Mouse (Mus musculus): Measurements from ENCODE around the gene Nexn. TPM values are rescaled to one million over a fixed set of nuclear protein-coding genes. Genes with fewer than 3 reads are reported as not detected.
A peak's percentile ranks its signal among the peaks of the same experiment; 100 is the strongest.

Gene Nexn
- polyA plus RNA-seq, 1 experiment from 2014 or later = 5.1 TPM

DNA sequence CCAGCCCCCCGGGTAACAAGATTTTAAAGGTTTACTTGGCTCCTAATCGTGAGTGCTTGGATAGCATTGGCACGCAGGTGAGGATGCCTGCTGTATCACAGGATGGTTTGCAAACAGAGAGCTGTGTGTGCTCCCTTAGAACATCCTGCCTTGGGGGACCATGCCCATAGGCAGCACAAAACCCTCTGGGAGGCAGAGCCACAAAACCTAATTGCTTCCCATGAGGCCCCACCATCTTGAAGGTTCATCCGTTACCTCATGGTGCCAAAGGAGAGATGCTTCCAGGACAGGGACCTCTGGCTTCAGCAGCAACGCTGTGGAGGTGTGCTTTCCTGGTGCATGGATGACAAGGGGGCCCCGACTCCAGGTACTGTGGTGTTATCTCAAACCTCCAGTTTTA, 5.7 kb upstream of the Nexn start:
- peaks cover 6% of the 10 kb centered on the region; the same call in 1 of the 2 replicates for H3K36me3 ChIP-seq (ENCODE audit: control insufficient read depth, insufficient read depth, low read length)
- no peaks in the 10 kb centered on the region for H3K4me1 ChIP-seq (ENCODE audit: control insufficient read depth, insufficient read depth, low read length)
- ATAC-seq (ENCODE audit: low FRiP score, low TSS enrichment) = no peak
- H3K9me3 ChIP-seq (ENCODE audit: control insufficient read depth, low read length) = no peaks in the 10 kb centered on the region
- H3K4me3 ChIP-seq (ENCODE audit: low read length) = no peak overlapping the region
- no peak overlapping the region for H3K4me2 ChIP-seq (replicated peaks; ENCODE audit: low read depth, low read length)
- no peak overlapping the region for H3K27ac ChIP-seq (ENCODE audit: low read depth, low read length)
- H3K9ac ChIP-seq (ENCODE audit: low read depth, low read length) = no peak overlapping the region
- WGBS = 91% methylated on average over 6 of the region's 6 CpGs
- no peaks in the 10 kb centered on the region; the same call in 1 of the 2 replicates for H3K27me3 ChIP-seq (ENCODE audit: control insufficient read depth, insufficient read depth, low read length)

DNA sequence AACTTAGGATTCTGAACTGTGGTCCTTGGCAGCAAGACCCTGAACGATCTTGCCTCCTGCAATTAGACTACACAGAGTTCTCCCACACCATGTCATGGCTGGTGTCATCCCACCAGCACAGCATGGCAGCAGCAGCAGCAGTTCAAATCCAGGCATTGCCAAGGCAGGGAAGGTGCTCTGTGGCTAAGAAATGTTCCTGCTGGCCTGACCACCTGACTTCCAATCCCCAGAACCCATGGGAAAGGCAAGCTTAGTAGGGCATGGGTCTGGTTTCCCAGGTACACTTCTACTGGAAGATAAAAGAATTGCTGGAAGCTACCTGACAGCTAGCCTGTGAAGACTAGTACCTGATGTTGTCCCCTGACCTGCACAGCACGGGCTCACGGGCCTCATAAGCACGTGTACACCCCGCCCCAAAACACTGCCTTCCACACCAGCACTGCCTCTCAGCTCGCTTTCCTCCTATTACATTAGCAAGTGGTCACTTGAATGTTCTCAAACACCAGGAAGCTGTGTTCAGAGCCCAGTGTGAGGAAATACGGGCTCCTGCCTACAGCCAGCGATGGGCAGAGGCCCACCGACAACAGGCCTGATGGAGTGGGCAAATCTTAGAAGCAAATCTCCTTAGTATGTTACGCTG, 5.0 kb upstream of the Nexn start:
- no peaks in the 10 kb centered on the region for H3K9me3 ChIP-seq (ENCODE audit: control insufficient read depth, low read length)
- H3K27me3 ChIP-seq (ENCODE audit: control insufficient read depth, insufficient read depth, low read length) = peaks cover 3% of the 10 kb centered on the region; the same call in 1 of the 2 replicates
- H3K9ac ChIP-seq (ENCODE audit: low read depth, low read length) = no peak overlapping the region
- no peak for ATAC-seq (ENCODE audit: low FRiP score, low TSS enrichment)
- no peak overlapping the region for H3K27ac ChIP-seq (ENCODE audit: low read depth, low read length)
- peaks cover 1% of the 10 kb centered on the region; the same call in 1 of the 2 replicates for H3K36me3 ChIP-seq (ENCODE audit: control insufficient read depth, insufficient read depth, low read length)
- no peak overlapping the region for H3K4me2 ChIP-seq (replicated peaks; ENCODE audit: low read depth, low read length)
- 87% methylated on average over 10 of the region's 10 CpGs for WGBS
- H3K4me1 ChIP-seq (ENCODE audit: control insufficient read depth, insufficient read depth, low read length) = no peaks in the 10 kb centered on the region
- H3K4me3 ChIP-seq (ENCODE audit: low read length) = no peak overlapping the region

DNA sequence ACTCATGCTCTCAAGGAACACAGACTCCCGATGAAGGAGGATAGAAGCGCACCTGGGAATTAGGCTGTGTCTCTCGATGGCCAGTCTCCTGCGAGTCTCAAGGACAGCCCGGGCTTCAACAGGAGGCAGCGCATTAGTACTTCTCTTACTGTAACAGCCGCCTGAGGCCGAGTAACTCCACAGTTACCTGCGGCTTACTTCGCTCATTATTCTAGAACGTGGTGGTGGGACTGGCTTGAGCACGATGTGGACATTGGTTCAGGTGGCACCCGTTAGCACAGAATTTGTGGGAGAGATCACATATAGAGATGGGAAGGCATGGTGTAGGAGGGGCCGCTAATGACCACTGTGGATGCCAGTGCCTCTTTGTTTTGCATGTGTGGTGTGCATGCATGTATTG, 1.9 kb upstream of the Nexn start:
- Histone ChIP-seq H3K27ac (ENCODE audit: low read depth, low read length) (no peak overlapping the region), H3K27me3 (ENCODE audit: control insufficient read depth, insufficient read depth, low read length) (peaks cover 8% of the 10 kb centered on the region), H3K36me3 (ENCODE audit: control insufficient read depth, insufficient read depth, low read length) (no peaks in the 10 kb centered on the region), H3K4me2 (replicated peaks; ENCODE audit: low read depth, low read length) (no peak overlapping the region), H3K4me3 (ENCODE audit: low read length) (no peak overlapping the region), H3K9ac (ENCODE audit: low read depth, low read length) (no peak overlapping the region), H3K4me1 (ENCODE audit: control insufficient read depth, insufficient read depth, low read length) (0 out of 2 replicates have a peak, but pooled peaks cover 4% of the 10 kb centered on the region), H3K9me3 (ENCODE audit: control insufficient read depth, low read length) (no peaks in the 10 kb centered on the region)
- ATAC-seq (ENCODE audit: low FRiP score, low TSS enrichment) = no peak
- WGBS = 89% methylated on average over 14 of the region's 14 CpGs

DNA sequence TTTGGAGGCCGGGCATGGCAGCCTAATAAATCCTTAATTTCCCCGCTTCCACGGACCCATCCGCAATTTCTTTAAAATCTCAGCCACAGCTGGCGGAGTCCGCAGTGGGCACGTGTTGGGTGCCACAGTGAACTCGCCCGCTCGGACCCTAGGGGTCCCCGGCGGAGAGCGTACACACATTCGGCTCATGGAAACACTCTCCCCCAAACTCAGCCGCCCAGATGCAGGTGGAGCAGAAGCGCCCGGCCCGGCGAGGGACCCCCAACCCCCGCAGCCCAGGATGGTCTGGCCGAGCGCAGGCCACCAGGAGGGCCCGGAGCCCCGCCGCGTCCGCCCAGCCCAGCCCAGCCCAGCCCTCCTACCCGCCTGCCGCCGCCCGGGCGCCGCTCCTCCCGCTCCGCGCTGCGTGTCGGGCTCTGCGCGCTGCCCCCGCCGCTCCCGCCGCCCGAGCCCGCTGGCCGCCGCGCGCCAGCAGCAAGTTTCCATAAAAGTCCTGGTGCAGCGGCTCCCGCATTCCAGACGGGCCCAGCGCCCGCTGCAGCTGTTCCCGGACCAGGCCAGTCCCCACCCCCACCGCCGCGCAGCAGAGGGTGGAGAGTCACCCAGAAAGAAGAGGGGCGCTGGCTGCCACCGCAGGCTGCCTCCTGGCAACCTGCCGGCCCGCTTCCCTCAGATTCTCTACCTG, 657 bp downstream of the Nexn start:
- H3K4me1 ChIP-seq (ENCODE audit: control insufficient read depth, insufficient read depth, low read length) = peaks cover 14% of the 10 kb centered on the region; the same call in 1 of the 2 replicates
- peaks cover 8% of the 10 kb centered on the region for H3K27me3 ChIP-seq (ENCODE audit: control insufficient read depth, insufficient read depth, low read length)
- H3K9ac ChIP-seq (ENCODE audit: low read depth, low read length) = peak overlapping the region; percentile 73
- WGBS = under 1% methylated on average over 56 of the region's 63 CpGs
- no peaks in the 10 kb centered on the region for H3K9me3 ChIP-seq (ENCODE audit: control insufficient read depth, low read length)
- H3K4me2 ChIP-seq (replicated peaks; ENCODE audit: low read depth, low read length) = peak overlapping the region; percentile 93
- peak overlapping the region; percentile 51 for H3K4me3 ChIP-seq (ENCODE audit: low read length)
- peak; percentile 90 for ATAC-seq (ENCODE audit: low FRiP score, low TSS enrichment)
- H3K27ac ChIP-seq (ENCODE audit: low read depth, low read length) = peak overlapping the region; percentile 6; the same call in 1 of the 2 replicates
- H3K36me3 ChIP-seq (ENCODE audit: control insufficient read depth, insufficient read depth, low read length) = no peaks in the 10 kb centered on the region

DNA sequence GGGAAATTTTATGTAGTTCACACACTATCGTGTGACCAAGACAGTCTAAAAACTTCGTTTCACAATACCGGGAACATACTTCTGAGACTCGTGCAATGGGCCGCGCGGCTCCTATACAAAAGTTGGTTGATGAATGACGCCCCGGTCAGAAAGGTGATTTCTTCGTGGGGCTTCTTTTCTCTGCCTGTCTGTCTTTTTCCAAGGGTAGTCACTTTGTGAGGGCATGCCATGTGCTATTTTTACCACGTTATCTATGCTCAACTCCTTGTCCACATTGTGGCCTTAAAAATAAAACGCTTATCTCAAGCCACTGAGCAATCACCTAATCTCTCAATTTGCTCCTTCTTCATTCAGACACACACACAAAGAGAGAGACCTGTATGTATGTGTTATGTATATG, 1.3 kb downstream of the Nexn start:
- WGBS = 43% methylated on average over 12 of the region's 12 CpGs
- H3K9me3 ChIP-seq (ENCODE audit: control insufficient read depth, low read length) = no peaks in the 10 kb centered on the region
- peak overlapping the region; percentile 93 for H3K4me2 ChIP-seq (replicated peaks; ENCODE audit: low read depth, low read length)
- no peak overlapping the region for H3K9ac ChIP-seq (ENCODE audit: low read depth, low read length)
- ATAC-seq (ENCODE audit: low FRiP score, low TSS enrichment) = no peak
- peaks cover 14% of the 10 kb centered on the region; the same call in 1 of the 2 replicates for H3K4me1 ChIP-seq (ENCODE audit: control insufficient read depth, insufficient read depth, low read length)
- H3K27me3 ChIP-seq (ENCODE audit: control insufficient read depth, insufficient read depth, low read length) = peaks cover 8% of the 10 kb centered on the region
- peak overlapping the region; percentile 51 for H3K4me3 ChIP-seq (ENCODE audit: low read length)
- H3K27ac ChIP-seq (ENCODE audit: low read depth, low read length) = no peak overlapping the region
- H3K36me3 ChIP-seq (ENCODE audit: control insufficient read depth, insufficient read depth, low read length) = no peaks in the 10 kb centered on the region

DNA sequence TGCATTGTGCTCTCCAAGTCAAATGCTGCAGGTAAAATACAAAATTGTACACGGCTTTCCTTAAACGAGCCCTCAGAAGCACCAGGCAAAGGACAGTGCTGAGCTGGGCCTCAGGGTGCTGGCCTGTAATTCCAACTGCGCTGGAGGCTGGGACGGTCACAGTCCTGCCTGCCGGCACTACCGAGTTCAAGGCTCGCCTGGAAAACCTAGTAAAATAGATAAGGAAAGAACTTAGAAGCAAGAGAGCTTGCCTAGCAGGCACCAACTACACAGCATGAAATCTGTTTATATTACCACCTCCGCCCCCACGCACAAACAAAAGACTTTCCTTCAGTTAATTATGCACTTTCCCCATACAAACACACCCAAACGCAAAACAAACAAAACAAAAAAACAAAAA, 1.8 kb downstream of the Nexn start:
- Histone ChIP-seq H3K27ac (ENCODE audit: low read depth, low read length) (no peak overlapping the region), H3K9ac (ENCODE audit: low read depth, low read length) (no peak overlapping the region), H3K36me3 (ENCODE audit: control insufficient read depth, insufficient read depth, low read length) (no peaks in the 10 kb centered on the region), H3K27me3 (ENCODE audit: control insufficient read depth, insufficient read depth, low read length) (peaks cover 8% of the 10 kb centered on the region), H3K9me3 (ENCODE audit: control insufficient read depth, low read length) (no peaks in the 10 kb centered on the region), H3K4me3 (ENCODE audit: low read length) (no peak overlapping the region), H3K4me1 (ENCODE audit: control insufficient read depth, insufficient read depth, low read length) (peaks cover 14% of the 10 kb centered on the region; the same call in 1 of the 2 replicates), H3K4me2 (replicated peaks; ENCODE audit: low read depth, low read length) (no peak overlapping the region)
- ATAC-seq (ENCODE audit: low FRiP score, low TSS enrichment) = no peak
- WGBS = 66% methylated on average over 10 of the region's 10 CpGs

DNA sequence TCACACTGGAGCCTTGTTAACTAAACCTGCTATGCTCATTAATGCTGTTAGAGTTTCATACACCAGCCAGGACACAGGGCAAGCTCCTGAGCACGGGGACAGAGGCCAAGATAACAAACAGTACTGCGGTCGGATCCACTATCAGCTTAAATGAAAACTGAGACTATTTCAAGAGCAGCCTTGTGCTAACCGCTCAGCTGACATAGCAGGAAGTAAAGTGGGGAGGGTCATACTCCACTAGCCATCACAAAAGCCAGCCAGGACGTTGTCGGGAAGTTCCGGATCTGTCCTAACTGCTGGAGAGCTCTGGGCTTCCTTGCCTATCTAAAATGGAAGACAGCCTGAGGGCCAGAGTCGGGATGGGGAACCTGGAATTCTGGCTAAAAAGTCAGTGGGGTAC, 4.2 kb downstream of the Nexn start:
- no peaks in the 10 kb centered on the region for H3K36me3 ChIP-seq (ENCODE audit: control insufficient read depth, insufficient read depth, low read length)
- H3K9me3 ChIP-seq (ENCODE audit: control insufficient read depth, low read length) = no peaks in the 10 kb centered on the region
- H3K4me3 ChIP-seq (ENCODE audit: low read length) = no peak overlapping the region
- 0 out of 2 replicates have a peak, but pooled peaks have one; percentile 21 for ATAC-seq (ENCODE audit: low FRiP score, low TSS enrichment)
- no peak overlapping the region for H3K27ac ChIP-seq (ENCODE audit: low read depth, low read length)
- peaks cover 8% of the 10 kb centered on the region; the same call in 1 of the 2 replicates for H3K27me3 ChIP-seq (ENCODE audit: control insufficient read depth, insufficient read depth, low read length)
- 19% methylated on average over 8 of the region's 8 CpGs for WGBS
- no peak overlapping the region; the same call in 1 of the 2 replicates for H3K4me2 ChIP-seq (replicated peaks; ENCODE audit: low read depth, low read length)
- H3K4me1 ChIP-seq (ENCODE audit: control insufficient read depth, insufficient read depth, low read length) = peaks cover 14% of the 10 kb centered on the region; the same call in 1 of the 2 replicates
- no peak overlapping the region for H3K9ac ChIP-seq (ENCODE audit: low read depth, low read length)

DNA sequence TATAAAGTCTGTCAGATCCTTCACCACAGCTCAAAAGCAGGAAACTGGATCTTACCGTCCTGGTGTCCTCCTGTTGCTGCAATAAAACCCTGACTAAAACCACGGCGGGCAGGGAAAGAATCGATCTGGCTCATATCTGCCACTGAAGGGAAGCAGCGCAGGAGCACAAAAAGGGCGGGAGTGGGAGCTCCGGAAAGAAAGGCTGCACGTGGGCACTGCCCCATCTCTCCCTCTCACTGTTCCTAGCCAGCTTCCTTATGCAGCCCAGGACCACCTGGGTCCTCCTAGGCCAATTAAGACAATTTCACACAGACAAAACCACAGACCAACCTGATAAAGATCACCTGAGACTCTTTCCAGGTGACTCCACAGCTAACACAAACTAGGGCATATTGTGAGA, 4.7 kb downstream of the Nexn start:
- Histone ChIP-seq H3K4me3 (ENCODE audit: low read length) (no peak overlapping the region), H3K9me3 (ENCODE audit: control insufficient read depth, low read length) (no peaks in the 10 kb centered on the region), H3K36me3 (ENCODE audit: control insufficient read depth, insufficient read depth, low read length) (no peaks in the 10 kb centered on the region), H3K27ac (ENCODE audit: low read depth, low read length) (no peak overlapping the region), H3K9ac (ENCODE audit: low read depth, low read length) (no peak overlapping the region), H3K4me1 (ENCODE audit: control insufficient read depth, insufficient read depth, low read length) (peaks cover 14% of the 10 kb centered on the region; the same call in 1 of the 2 replicates), H3K27me3 (ENCODE audit: control insufficient read depth, insufficient read depth, low read length) (peaks cover 5% of the 10 kb centered on the region; the same call in 1 of the 2 replicates), H3K4me2 (replicated peaks; ENCODE audit: low read depth, low read length) (no peak overlapping the region)
- WGBS = 30% methylated on average over 8 of the region's 8 CpGs
- no peak for ATAC-seq (ENCODE audit: low FRiP score, low TSS enrichment)

DNA sequence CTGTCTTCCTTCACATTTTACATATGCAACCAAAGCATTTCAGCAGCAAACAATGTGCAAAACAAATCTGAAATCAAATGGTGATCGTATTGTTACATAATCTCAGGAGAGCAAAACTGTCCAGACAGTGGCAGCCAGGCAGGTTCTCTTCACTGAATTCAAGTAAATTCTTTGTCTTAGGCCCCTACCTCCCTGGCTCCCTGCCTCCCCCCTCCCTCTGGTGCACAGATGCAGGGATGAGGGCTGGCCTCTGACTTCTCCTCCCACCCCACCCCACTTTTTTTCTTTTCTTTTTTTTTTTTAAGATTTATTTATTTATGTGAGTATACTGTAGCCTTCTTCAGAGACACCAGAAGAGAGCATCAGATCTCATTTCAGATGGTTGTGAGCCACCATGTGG, 5.8 kb downstream of the Nexn start:
- WGBS = 93% methylated on average over 1 of the region's 1 CpGs
- no peak for ATAC-seq (ENCODE audit: low FRiP score, low TSS enrichment)
- Histone ChIP-seq H3K4me3 (ENCODE audit: low read length) (no peak overlapping the region), H3K9ac (ENCODE audit: low read depth, low read length) (no peak overlapping the region), H3K9me3 (ENCODE audit: control insufficient read depth, low read length) (no peaks in the 10 kb centered on the region), H3K36me3 (ENCODE audit: control insufficient read depth, insufficient read depth, low read length) (no peaks in the 10 kb centered on the region), H3K4me2 (replicated peaks; ENCODE audit: low read depth, low read length) (no peak overlapping the region), H3K27ac (ENCODE audit: low read depth, low read length) (no peak overlapping the region), H3K27me3 (ENCODE audit: control insufficient read depth, insufficient read depth, low read length) (peaks cover 5% of the 10 kb centered on the region; the same call in 1 of the 2 replicates), H3K4me1 (ENCODE audit: control insufficient read depth, insufficient read depth, low read length) (peaks cover 14% of the 10 kb centered on the region; the same call in 1 of the 2 replicates)

Measured in kidney, embryonic 14.5 days (tissue).